Mouse (Mus musculus) heart, postnatal 0 days (tissue): Measurements from ENCODE around the gene Sugp2.

Experiments
- CTCF ChIP-seq: IDR thresholded peaks from 2 replicates; pipeline ENCODE4 v1.5.1; 2016; ENCODE audit warnings: antibody characterized with exemption, control low read depth, low read depth
- EP300 ChIP-seq: IDR thresholded peaks from 2 replicates; pipeline ENCODE4 v1.6.1; 2016; ENCODE audit warnings: antibody characterized with exemption, low read depth

GRCm38 (mm10) chr8:70258600-70258999 lies 24.6 kb downstream of the Sugp2 start:
- TF ChIP-seq CTCF (no peak), EP300 (no peak)
